Mouse (Mus musculus) liver, adult 2 months (tissue): ENCODE data around the gene Maea.

Source experiments
- CTCF ChIP-seq: fragments of 200-500 bp; IDR thresholded peaks from 2 replicates; pipeline ENCODE4 v1.5.1; 2011; ENCODE audit warnings: low read depth, low read length, control low read depth
- POLR2A ChIP-seq: fragments of 200-500 bp; IDR thresholded peaks from 2 replicates; pipeline ENCODE4 v1.6.1; 2011; ENCODE audit warnings: low read length, control low read depth; ENCODE audit not compliant: insufficient read depth; ENCODE audit errors: extremely low read depth

DNA sequence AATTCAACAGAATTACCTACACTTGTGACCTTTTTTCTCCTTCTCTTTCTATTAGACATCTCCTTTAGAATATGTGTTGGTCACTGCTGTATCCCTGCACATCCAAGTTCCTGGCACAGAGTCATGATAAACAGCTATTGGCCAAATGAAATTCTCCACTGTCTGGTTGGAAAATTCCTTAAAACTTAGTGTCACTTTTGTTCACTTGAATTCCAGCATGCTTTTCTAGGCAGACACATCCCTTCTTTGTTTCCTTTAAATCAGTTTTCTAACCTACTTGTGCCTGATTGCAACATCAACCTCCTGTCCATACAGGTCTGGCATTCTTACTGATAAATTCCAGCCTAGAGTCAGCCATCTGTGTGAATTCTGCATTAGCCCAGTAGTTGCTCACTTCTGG is 7.5 kb downstream of the Maea start:
- TF ChIP-seq CTCF, result no peak
- no peak for TF ChIP-seq POLR2A
